Mouse (Mus musculus) spleen, adult 2 months (tissue): Measurements from ENCODE around the gene Bicra. TPM values are rescaled to one million over a fixed set of nuclear protein-coding genes. Genes with fewer than 3 reads are reported as not detected.

ENCODE experiments used
- DNase-seq, 2 experiments: peaks; one replicate each; pipeline versions ENCODE4 v3.0.0 to v3.0.0-alpha.2; 2012 to 2021; ENCODE audit warnings: low spot score in 2 of 2, low read depth in 1 of 2
- H3K27ac ChIP-seq: fragments of 200-500 bp; 2 replicates; pipeline ENCODE4 v1.5.1; 2012; ENCODE audit warnings: low read length, inconsistent platforms; ENCODE audit not compliant: insufficient read depth
- H3K27me3 ChIP-seq: fragments of 200-500 bp; 2 replicates; pipeline ENCODE4 v1.6.1; 2012; ENCODE audit warnings: mild to moderate bottlenecking, moderate library complexity, low read length, inconsistent platforms; ENCODE audit not compliant: control insufficient read depth, insufficient read depth
- H3K36me3 ChIP-seq: fragments of 200-500 bp; 2 replicates; pipeline ENCODE4 v1.6.1; 2012; ENCODE audit warnings: mild to moderate bottlenecking, low read length, inconsistent platforms; ENCODE audit not compliant: control insufficient read depth, insufficient read depth
- H3K4me1 ChIP-seq: fragments of 200-500 bp; 2 replicates; pipeline ENCODE4 v1.6.1; 2011; ENCODE audit warnings: inconsistent platforms; ENCODE audit not compliant: control insufficient read depth, insufficient read depth, insufficient read length
- H3K4me3 ChIP-seq: fragments of 200-500 bp; 2 replicates; pipeline ENCODE4 v1.5.1; 2011; ENCODE audit warnings: mild to moderate bottlenecking, inconsistent platforms; ENCODE audit not compliant: insufficient read depth, insufficient read length; ENCODE audit errors: extremely low read depth
- CTCF ChIP-seq: fragments of 200-500 bp; IDR thresholded peaks from 2 replicates; pipeline ENCODE4 v1.5.1; 2011; ENCODE audit warnings: mild to moderate bottlenecking, inconsistent platforms; ENCODE audit not compliant: insufficient read depth, insufficient read length, insufficient replicate concordance; ENCODE audit errors: extremely low read depth
- POLR2A ChIP-seq: fragments of 200-500 bp; IDR thresholded peaks from 2 replicates; pipeline ENCODE4 v1.6.1; 2011; ENCODE audit warnings: low read depth, low read length, inconsistent platforms
- WGBS: fragments of 180-500 bp; shearing (Covaris S2); methylation state at CpG from one replicate; pipeline ENCODE4 v1.1.7; 2018; 5-methylcytosine and 5-hydroxymethylcytosine counted together
- polyA plus RNA-seq: library from polyadenylated mRNA; depleted of rRNA; stranded (reverse); fragments of >200 nt; gene quantifications from 2 replicates; pipeline ENCODE4 v1.2.3, GENCODE M21; 2012

The Bicra gene
- polyA plus RNA-seq, 1 experiment = 40.4 TPM

DNA sequence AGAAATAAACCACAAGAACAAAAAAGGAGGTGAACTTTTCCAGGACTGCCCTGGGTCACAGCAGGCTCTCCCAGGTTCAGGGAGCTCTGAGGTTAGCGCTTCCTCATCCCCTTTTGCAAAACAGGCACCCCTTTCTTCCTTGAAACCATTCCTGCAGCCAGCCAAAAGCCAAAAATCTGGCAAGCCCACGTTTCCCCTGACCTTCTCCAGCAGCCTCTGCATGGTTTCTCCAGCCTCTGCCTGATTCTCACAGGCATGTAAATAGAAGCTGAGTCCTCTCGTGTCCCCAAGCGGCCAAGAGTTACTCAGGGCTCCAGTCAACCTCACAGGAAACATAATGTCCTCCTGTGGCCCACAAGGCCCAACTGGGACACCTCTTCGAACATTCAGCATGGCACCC is 32.3 kb downstream of the Bicra start:
- no peak overlapping the region for H3K4me3 ChIP-seq
- no peak for DNase-seq
- H3K36me3 ChIP-seq = no peaks in the 10 kb centered on the region
- H3K27ac ChIP-seq = peak overlapping the region; percentile 60
- no peak for TF ChIP-seq CTCF
- no peak for TF ChIP-seq POLR2A
- H3K27me3 ChIP-seq = no peaks in the 10 kb centered on the region
- H3K4me1 ChIP-seq = peaks cover 68% of the 10 kb centered on the region
- WGBS = 36% methylated on average over 5 of the region's 5 CpGs

DNA sequence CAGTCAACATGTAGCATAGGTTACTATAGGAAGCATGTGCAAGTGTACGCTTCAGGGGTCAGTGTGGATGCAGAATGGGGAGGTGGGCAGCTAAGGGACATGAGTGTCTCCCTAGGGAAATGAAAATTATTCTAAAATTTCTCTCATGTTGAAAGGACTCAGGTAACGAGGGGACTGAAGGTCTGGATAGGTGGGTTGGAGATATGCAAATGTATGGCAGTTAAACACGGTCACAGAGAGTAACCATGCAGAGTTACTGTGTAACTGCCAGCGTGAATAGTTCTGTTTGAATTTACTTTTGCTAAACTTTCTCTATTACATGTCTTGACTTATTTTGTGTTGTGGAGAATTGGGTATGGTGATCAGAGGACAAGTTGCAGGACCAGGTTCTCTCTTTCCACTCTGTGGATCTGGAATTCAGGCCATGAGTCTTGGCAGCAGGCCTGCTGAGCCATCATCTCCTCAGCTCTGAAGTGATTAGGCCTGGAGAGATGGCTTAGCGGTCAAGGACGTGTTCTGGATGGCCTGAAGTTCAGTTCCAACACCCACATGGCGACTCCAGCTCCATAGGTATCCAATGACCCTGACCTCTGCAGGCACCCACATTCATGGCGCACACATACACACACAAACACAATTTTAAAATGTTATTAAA is 33.1 kb downstream of the Bicra start:
- Histone ChIP-seq H3K36me3 (no peaks in the 10 kb centered on the region), H3K4me1 (peaks cover 65% of the 10 kb centered on the region), H3K27me3 (no peaks in the 10 kb centered on the region), H3K27ac (peak overlapping the region; percentile 60), H3K4me3 (no peak overlapping the region)
- TF ChIP-seq POLR2A (no peak), CTCF (no peak)
- 62% methylated on average over 8 of the region's 8 CpGs for WGBS
- DNase-seq = no peak

DNA sequence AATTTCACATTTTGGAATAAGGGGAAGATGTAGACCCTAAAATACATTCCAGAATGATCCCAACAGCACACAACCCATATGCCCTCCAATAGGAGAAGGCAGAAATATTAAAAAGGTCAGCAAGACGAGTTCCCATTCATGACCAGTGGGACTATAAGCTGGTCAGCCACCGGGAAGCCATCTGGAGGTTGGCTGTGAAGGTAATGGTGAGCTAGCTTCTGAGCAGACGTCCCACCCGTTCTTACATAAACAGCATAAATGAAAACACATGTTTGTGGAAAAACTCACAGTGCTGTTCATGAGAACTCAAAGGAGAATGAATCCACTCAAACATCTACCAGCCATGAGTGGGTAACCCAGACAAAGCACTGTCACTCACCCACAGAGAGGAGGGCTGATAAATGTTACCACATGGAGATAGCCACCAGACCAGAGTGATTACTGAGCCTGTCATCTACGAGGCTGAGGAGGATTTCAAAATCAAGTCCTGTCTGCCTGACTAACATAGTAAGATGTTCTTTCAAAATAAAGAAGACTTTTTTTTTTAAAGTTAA is 33.9 kb downstream of the Bicra start:
- H3K27ac ChIP-seq = peak overlapping the region; percentile 11; the same call in 1 of the 2 replicates
- no peak for TF ChIP-seq POLR2A
- TF ChIP-seq CTCF = no peak

DNA sequence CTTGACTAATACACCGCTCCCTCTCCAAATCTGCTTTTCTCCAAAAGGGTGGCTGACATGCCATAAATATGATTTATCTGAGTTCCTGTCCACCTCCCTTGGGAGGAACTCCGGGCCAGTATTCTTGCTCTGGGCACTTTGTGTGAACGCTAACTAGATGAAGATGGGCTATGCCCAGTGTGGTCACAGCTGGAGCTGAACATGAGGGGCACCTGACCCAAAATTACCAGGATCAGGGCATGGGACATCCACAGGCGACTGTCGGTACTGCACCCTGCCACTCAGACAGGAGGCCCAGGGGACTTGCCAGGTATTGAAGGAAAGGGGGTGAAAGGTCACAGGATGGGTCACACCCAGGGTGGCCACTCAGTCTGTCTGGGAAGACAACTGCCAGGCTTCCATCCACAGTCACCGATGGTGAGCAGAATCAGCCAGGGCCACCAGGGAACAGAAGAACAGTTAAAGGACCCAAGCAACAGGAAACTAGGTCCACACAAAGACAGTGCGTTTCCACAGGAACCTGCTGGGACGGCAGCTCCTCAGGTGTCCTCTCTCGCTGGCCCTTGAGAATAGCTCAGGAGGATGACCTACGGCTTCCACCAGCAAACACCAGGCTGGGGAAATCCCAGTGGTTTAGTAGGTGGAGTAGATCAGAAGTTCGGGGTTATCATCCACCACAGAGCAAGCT is 35.0 kb downstream of the Bicra start:
- DNase-seq = peak in 1 of 2 experiments; percentile 44
- 45% methylated on average over 11 of the region's 11 CpGs for WGBS

More for the DNA sequence above, 33.9 kb downstream of the Bicra start:
- Histone ChIP-seq H3K36me3 (no peaks in the 10 kb centered on the region), H3K4me3 (no peak overlapping the region), H3K4me1 (peaks cover 57% of the 10 kb centered on the region), H3K27me3 (no peaks in the 10 kb centered on the region)
- DNase-seq = no peak
- WGBS = 84% methylated on average over 5 of the region's 5 CpGs

DNA sequence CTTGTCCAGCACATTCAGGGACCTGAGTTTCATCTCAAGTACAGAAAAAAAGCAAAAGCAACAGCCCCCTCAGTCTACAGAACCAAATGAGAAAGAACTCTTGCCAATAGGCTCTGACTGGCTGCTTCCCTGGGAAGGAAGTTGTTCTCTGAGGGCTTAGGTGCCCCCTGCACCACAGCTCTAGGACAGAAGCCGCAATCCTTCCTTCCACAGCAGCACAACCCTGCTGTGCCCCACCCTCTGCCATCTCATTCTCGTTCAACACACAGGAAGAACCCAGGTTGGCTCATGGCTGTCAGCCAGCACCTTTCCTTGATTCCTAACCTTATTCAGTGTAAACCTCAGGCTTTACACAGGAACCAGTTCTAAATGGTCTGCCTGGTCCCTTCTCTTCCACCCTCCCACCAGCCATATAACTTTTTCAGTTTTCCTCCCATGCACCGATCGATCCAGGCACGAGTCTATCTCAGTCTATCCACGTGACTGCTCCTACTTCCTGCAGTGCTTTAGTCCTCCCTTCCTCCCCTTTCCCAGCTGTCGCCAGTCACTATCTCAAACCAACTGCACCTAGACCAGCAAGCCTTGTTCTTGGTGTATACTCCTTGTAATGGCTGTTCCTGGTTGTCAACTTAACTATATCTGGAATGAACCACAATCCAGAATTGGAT is 36.2 kb downstream of the Bicra start:
- no peak for TF ChIP-seq POLR2A
- TF ChIP-seq CTCF = no peak
- H3K4me3 ChIP-seq = no peak overlapping the region
- DNase-seq = no peak
- peak overlapping the region; percentile 40 for H3K27ac ChIP-seq
- WGBS = 24% methylated on average over 7 of the region's 7 CpGs
- no peaks in the 10 kb centered on the region for H3K27me3 ChIP-seq
- H3K4me1 ChIP-seq = peaks cover 46% of the 10 kb centered on the region
- H3K36me3 ChIP-seq = no peaks in the 10 kb centered on the region

More for the DNA sequence above, 35.0 kb downstream of the Bicra start:
- no peak overlapping the region for H3K4me3 ChIP-seq
- peak overlapping the region; percentile 46; the same call in 1 of the 2 replicates for H3K27ac ChIP-seq
- peaks cover 54% of the 10 kb centered on the region for H3K4me1 ChIP-seq
- no peaks in the 10 kb centered on the region for H3K27me3 ChIP-seq
- TF ChIP-seq CTCF (peak; percentile 44; the same call in 1 of the 2 replicates), POLR2A (no peak)
- no peaks in the 10 kb centered on the region for H3K36me3 ChIP-seq

DNA sequence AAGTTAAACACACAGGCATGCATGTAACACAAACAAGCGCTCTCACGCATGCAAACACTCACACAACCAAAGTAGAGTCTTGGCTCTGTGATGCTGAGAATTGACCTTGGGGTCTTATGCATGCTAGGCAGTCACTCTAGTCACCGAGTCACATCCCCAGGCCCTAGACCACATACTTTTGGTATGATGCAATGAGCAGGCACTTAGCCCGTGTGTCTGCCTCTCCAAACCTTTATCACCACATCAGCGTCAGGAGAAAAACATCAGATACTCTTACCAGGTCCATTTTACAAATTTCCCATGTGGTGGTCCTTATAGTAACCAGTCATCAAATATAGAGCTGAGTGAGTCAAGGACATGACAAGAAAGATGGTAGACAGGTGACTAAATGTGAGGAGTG is 37.1 kb downstream of the Bicra start:
- no peak for DNase-seq
- 82% methylated on average over 5 of the region's 5 CpGs for WGBS
- no peak for TF ChIP-seq CTCF
- no peak for TF ChIP-seq POLR2A
- Histone ChIP-seq H3K27me3 (no peaks in the 10 kb centered on the region), H3K4me3 (no peak overlapping the region), H3K36me3 (no peaks in the 10 kb centered on the region), H3K27ac (no peak overlapping the region), H3K4me1 (peaks cover 40% of the 10 kb centered on the region)

DNA sequence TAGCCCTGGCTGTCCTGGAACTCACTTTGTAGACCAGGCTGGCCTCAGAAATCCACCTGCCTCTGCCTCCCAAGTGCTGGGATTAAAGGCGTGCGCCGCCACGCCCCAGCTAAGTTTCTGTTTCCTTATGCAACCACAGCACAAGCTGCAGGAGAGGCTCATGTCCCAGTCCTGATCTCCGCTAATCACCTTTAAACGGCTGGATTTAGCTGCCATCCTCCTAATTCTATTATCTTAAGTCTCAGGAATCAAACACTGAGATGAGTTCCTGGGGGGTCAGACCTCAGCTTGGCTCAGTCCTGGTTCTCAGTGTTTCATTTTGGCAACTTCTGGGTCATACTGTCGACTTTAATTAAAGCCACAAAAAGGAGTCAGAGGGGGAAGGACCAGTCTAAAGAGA is 38.1 kb downstream of the Bicra start:
- Histone ChIP-seq H3K4me1 (peaks cover 36% of the 10 kb centered on the region), H3K4me3 (no peak overlapping the region), H3K36me3 (no peaks in the 10 kb centered on the region), H3K27ac (no peak overlapping the region), H3K27me3 (no peaks in the 10 kb centered on the region)
- 77% methylated on average over 7 of the region's 7 CpGs for WGBS
- no peak for DNase-seq
- TF ChIP-seq POLR2A (no peak), CTCF (no peak)
